Mouse (Mus musculus) heart, postnatal 0 days (tissue): ENCODE data around the gene Neu1. TPM values are rescaled to one million over a fixed set of nuclear protein-coding genes. Genes with fewer than 3 reads are reported as not detected.
A peak's percentile ranks its signal among the peaks of the same experiment; 100 is the strongest.
"Not testable (repeated sequence)": the region's sequence is repeated elsewhere in the genome, so short reads cannot be mapped to it uniquely, and the experiment has no call there.

Experiments
- ATAC-seq: fragments of 200-750 bp; cut with Nextera tagmentation; 2 replicates; pipeline ENCODE4 v1.8.0; 2017; ENCODE audit warnings: low read depth, moderate number of reproducible peaks, moderate library complexity; ENCODE audit not compliant: insufficient read depth
- DNase-seq: peaks from one replicate; pipeline ENCODE4 v3.0.0-alpha.2; 2016; ENCODE audit warnings: low spot score
- H3K27ac ChIP-seq: fragments of 300-500 bp; sonication (generic); 2 replicates; pipeline ENCODE4 v1.5.1; 2014; ENCODE audit warnings: low read depth, mild to moderate bottlenecking
- H3K27me3 ChIP-seq: fragments of 300-500 bp; sonication (generic); 2 replicates; pipeline ENCODE4 v1.6.1; 2014; ENCODE audit warnings: low read length, mixed read lengths; ENCODE audit not compliant: control insufficient read depth, insufficient read depth
- H3K36me3 ChIP-seq: fragments of 300-500 bp; sonication (generic); replicated peaks from 2 replicates; pipeline ENCODE4 v1.6.1; 2014; ENCODE audit warnings: low read length, mixed read lengths; ENCODE audit not compliant: control insufficient read depth, insufficient read depth
- H3K4me1 ChIP-seq: fragments of 300-500 bp; sonication (generic); 2 replicates; pipeline ENCODE4 v1.6.1; 2014; ENCODE audit warnings: antibody characterized with exemption; ENCODE audit not compliant: control insufficient read depth, insufficient read depth
- H3K4me2 ChIP-seq: fragments of 300-500 bp; sonication (generic); 2 replicates; pipeline ENCODE4 v1.6.1; 2014; ENCODE audit warnings: low read depth, mild to moderate bottlenecking, low read length, moderate library complexity
- H3K4me3 ChIP-seq: fragments of 300-500 bp; sonication (generic); 2 replicates; pipeline ENCODE4 v1.5.1; 2014; ENCODE audit warnings: low read depth, low read length
- H3K9ac ChIP-seq: fragments of 300-500 bp; sonication (generic); replicated peaks from 2 replicates; pipeline ENCODE4 v1.6.1; 2014; ENCODE audit warnings: low read depth, low read length, mixed read lengths
- H3K9me3 ChIP-seq: fragments of 300-500 bp; sonication (generic); replicated peaks from 2 replicates; pipeline ENCODE4 v1.6.1; 2016; ENCODE audit warnings: low read length; ENCODE audit not compliant: control insufficient read depth
- CTCF ChIP-seq: IDR thresholded peaks from 2 replicates; pipeline ENCODE4 v1.5.1; 2016; ENCODE audit warnings: antibody characterized with exemption, control low read depth, low read depth
- EP300 ChIP-seq: IDR thresholded peaks from 2 replicates; pipeline ENCODE4 v1.6.1; 2016; ENCODE audit warnings: antibody characterized with exemption, low read depth
- WGBS: fragments of 180-500 bp; shearing (Covaris S2); extraction: QIAGEN DNeasy Blood & Tissue Kit; methylation state at CpG from one replicate; pipeline ENCODE4 v1.1.7; 2014; 5-methylcytosine and 5-hydroxymethylcytosine counted together
- polyA plus RNA-seq: library from polyadenylated mRNA; unstranded; fragments of >200 nt; fragmentation: Nextera tagmentation; extraction: Ambion mirVana; gene quantifications from 2 replicates; pipeline ENCODE4 v1.2.1, GENCODE M21; 2015
- total RNA-seq: library from RNA; depleted of rRNA; stranded (reverse); fragments of >200 nt; gene quantifications from 2 replicates; pipeline ENCODE4 v1.2.3, GENCODE M21; 2014; ENCODE audit warnings: low replicate concordance

Gene Neu1
- total and polyA plus RNA-seq, 2 experiments from 2014 or later = 19.5 to 79.2 TPM

DNA sequence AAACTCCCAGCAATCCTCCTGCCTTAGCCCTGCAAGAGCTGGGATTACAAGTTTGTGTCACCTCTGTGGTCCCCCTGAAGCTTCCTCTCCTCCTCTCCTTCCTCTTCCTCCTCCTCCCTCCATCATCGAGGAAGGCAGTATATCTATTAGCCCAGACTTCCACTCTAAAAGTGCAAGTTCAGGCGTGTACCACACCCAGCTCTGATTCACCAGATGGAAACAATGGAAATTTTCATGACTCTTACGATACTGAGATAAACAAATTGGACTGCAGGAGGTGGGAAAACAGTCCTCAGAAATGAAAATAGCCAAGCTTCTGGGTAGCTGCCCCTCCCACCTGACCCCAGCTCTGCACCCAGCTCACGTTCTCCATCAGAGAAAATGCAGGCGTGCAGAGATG is 34.6 kb downstream of the Neu1 start:
- Histone ChIP-seq H3K4me2 (no peak overlapping the region), H3K9ac (no peak overlapping the region), H3K9me3 (no peaks in the 10 kb centered on the region), H3K27me3 (peaks cover 23% of the 10 kb centered on the region), H3K36me3 (no peaks in the 10 kb centered on the region), H3K27ac (0 out of 2 replicates have a peak overlapping the region, but pooled peaks have one; percentile 44), H3K4me3 (no peak overlapping the region), H3K4me1 (no peaks in the 10 kb centered on the region)
- ATAC-seq (no peak), DNase-seq (no peak)
- WGBS = 49% methylated on average over 5 of the region's 5 CpGs
- no peak for TF ChIP-seq CTCF
- no peak for TF ChIP-seq EP300

DNA sequence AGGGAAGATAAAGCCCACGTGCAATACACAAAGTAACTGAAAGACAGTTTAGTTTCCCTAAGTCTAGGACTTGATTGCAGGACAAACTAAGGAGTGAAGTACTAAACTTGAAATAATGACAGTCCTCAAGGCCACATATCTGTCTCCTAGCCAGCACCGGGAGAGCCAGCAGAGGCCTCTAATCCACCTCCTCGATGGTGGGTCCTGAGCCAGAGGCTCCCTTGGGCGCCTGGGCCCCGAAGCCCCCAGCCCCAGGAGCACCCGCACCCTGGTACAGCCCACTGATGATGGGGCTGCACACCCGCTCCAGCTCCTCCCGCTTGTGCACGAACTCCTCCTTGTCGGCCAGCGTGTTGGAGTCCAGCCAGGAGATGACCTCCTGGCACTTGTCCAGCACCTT is 38.8 kb downstream of the Neu1 start, which contains the start of gene Gm20481:
Gene Gm20481, plus strand, starts transcription at position 91 of the 400 bp plus-strand sequence.
- H3K9me3 ChIP-seq, H3K4me2 ChIP-seq, H3K36me3 ChIP-seq, DNase-seq, H3K9ac ChIP-seq, H3K27ac ChIP-seq, H3K4me3 ChIP-seq, H3K4me1 ChIP-seq, ATAC-seq: not testable (repeated sequence)
- 60% methylated on average over 6 of the region's 11 CpGs for WGBS
- H3K27me3 ChIP-seq = peaks cover 23% of the 10 kb centered on the region

DNA sequence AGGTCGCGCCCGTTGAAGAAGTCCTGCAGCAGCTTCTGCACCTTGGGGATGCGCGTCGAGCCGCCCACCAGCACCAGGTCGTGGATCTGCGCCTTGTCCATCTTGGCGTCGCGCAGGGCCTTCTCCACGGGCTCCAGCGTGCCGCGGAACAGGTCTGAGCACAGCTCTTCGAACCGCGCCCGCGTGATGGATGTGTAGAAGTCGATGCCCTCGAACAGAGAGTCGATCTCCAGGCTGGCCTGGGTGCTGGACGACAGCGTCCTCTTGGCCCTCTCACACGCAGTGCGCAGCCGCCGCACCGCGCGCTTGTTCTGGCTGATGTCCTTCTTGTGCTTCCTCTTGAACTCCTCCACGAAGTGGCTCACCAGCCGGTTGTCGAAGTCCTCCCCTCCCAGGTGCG is 39.8 kb downstream of the Neu1 start:
- not testable (repeated sequence) for H3K4me3 ChIP-seq, DNase-seq, H3K4me2 ChIP-seq, H3K4me1 ChIP-seq, H3K9ac ChIP-seq, H3K9me3 ChIP-seq, ATAC-seq, H3K36me3 ChIP-seq, H3K27ac ChIP-seq
- H3K27me3 ChIP-seq = peaks cover 23% of the 10 kb centered on the region
- WGBS = 36% methylated on average over 4 of the region's 37 CpGs

DNA sequence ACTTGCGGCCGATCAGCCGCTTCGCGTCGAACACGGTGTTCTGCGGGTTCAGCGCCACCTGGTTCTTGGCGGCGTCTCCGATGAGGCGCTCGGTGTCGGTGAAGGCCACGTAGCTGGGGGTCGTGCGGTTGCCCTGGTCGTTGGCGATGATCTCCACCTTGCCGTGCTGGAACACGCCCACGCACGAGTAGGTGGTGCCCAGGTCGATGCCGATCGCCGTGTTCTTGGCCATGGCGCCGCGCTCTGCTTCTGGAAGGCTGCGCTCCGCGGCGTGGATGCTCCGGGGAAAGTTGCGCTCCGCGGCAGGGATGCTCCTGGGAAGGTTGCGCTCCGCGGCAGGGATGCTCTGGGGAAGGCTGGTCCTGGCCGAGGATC is 40.6 kb downstream of the Neu1 start:
- Histone ChIP-seq H3K4me2 (peak overlapping the region; percentile 60), H3K27me3 (peaks cover 23% of the 10 kb centered on the region), H3K4me3 (peak overlapping the region; percentile 44)
- WGBS = 4% methylated on average over 19 of the region's 43 CpGs
- DNase-seq, H3K36me3 ChIP-seq, H3K9ac ChIP-seq, H3K27ac ChIP-seq, H3K4me1 ChIP-seq, H3K9me3 ChIP-seq: not testable (repeated sequence)
- ATAC-seq = peak; percentile 1; the same call in 1 of the 2 replicates

DNA sequence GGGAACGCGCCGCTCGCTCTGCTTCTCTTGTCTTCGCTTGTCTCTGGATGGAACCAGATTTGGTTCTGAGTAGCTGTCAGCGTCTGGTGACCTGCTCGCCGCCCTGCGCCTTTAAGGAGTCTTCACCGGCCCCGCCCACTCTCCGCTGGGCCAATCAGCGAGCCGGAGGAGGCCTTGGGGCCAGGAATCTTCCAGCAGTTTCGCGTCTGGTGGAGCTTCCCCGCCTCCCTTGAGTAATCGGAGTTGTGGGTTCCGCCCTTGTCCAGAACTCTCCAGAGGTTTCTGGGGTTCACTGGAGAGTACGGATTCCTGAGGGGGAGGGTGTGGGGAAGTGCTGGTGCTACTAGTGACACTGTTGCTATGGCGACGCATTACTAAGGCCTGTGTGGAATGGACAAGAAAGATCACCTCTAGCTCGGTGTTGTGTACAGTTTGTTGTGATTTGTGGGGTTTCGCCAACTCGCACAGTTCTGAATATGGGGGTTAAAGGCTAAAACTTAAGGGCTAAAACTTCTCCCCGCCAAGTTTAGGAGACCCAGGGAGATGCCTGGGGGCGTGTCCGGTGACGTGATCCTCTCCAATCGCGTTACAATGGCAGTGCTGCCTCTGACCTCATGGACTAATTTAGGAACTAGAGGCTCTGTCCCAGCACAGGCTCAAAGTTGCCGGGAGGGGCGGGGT is 41.2 kb downstream of the Neu1 start, which contains the start of the genes Hspa1a and Hspa1l:
Gene Hspa1a, minus strand, starts transcription at position 88 of the 681 bp plus-strand sequence.
Gene Hspa1l, plus strand, starts transcription at position 635 of the 681 bp plus-strand sequence.
- not testable (repeated sequence) for H3K4me1 ChIP-seq, H3K36me3 ChIP-seq, H3K9me3 ChIP-seq
- Histone ChIP-seq H3K9ac (peak within 1 kb of the TSS; percentile 6; the same call in 1 of the 2 replicates), H3K27me3 (peaks cover 23% of the 10 kb centered on the region), H3K4me2 (peak within 1 kb of the TSS; percentile 60), H3K27ac (peak within 1 kb of the TSS; percentile 69), H3K4me3 (peak within 1 kb of the TSS; percentile 44)
- DNase-seq = peak; percentile 93
- ATAC-seq = peak; percentile 91
- WGBS = under 1% methylated on average over 25 of the region's 33 CpGs
